Mouse (Mus musculus) hindbrain, embryonic 10.5 days (tissue): ENCODE data around the gene Zpr1. TPM values are rescaled to one million over a fixed set of nuclear protein-coding genes. Genes with fewer than 3 reads are reported as not detected.
"Not testable (repeated sequence)": the region's sequence is repeated elsewhere in the genome, so short reads cannot be mapped to it uniquely, and the experiment has no call there.

Source experiments
- DNase-seq: peaks from one replicate; pipeline ENCODE4 v3.0.0-alpha.2; 2017; ENCODE audit warnings: low spot score
- H3K27ac ChIP-seq: fragments of 300-500 bp; sonication (generic); 2 replicates; pipeline ENCODE4 v1.5.1; 2016; ENCODE audit warnings: mild to moderate bottlenecking, moderate library complexity
- H3K27me3 ChIP-seq: fragments of 300-500 bp; sonication (generic); 2 replicates; pipeline ENCODE4 v1.6.1; 2016; ENCODE audit warnings: mild to moderate bottlenecking; ENCODE audit not compliant: poor library complexity, insufficient read depth, severe bottlenecking
- H3K36me3 ChIP-seq: fragments of 300-500 bp; sonication (generic); 2 replicates; pipeline ENCODE4 v1.6.1; 2016; ENCODE audit warnings: mild to moderate bottlenecking, moderate library complexity
- H3K4me1 ChIP-seq: fragments of 300-500 bp; sonication (generic); replicated peaks from 2 replicates; pipeline ENCODE4 v1.6.1; 2016; ENCODE audit warnings: mild to moderate bottlenecking
- H3K4me3 ChIP-seq: fragments of 300-500 bp; sonication (generic); 2 replicates; pipeline ENCODE4 v1.5.1; 2016; ENCODE audit warnings: mild to moderate bottlenecking, moderate library complexity
- H3K9me3 ChIP-seq: fragments of 300-500 bp; sonication (generic); 2 replicates; pipeline ENCODE4 v1.6.1; 2016; ENCODE audit warnings: mild to moderate bottlenecking, moderate library complexity
- WGBS: fragments of 180-500 bp; shearing (Covaris S2); methylation state at CpG from one replicate; pipeline ENCODE4 v1.1.7; 2016; 5-methylcytosine and 5-hydroxymethylcytosine counted together
- polyA plus RNA-seq: library from polyadenylated mRNA; unstranded; fragments of >200 nt; fragmentation: Nextera tagmentation; extraction: Ambion mirVana; gene quantifications from 2 replicates; pipeline ENCODE4 v1.2.1, GENCODE M21; 2016

Gene Zpr1
- polyA plus RNA-seq, 1 experiment from 2014 or later, result 75.9 TPM

DNA sequence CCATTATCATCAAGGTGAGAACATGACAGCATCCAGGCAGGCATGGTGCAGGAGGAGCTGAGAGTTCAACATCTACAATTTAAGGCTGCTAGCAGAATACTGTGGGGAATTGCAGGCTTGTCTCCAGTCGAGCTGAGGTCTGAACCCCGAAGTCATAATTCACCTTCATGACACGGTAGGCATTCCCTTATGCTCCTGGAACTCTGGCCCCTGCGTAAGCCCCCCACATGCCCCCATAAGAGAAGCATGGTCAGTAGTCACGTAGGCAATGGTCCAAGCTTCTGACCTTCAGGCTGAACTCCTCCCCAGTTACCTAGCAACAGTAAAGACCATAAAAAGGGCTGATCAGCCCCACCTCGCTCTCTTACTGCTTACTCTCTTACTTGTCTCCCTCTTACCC is 47.0 kb downstream of the Zpr1 start, which contains the start of gene 4931429L15Rik:
4931429L15Rik (minus strand) TSS at position 101 of the 400 bp plus-strand sequence.
- 83% methylated on average over 6 of the region's 6 CpGs for WGBS
- DNase-seq, result not testable (repeated sequence)
- peaks cover 23% of the 10 kb centered on the region for H3K4me1 ChIP-seq

DNA sequence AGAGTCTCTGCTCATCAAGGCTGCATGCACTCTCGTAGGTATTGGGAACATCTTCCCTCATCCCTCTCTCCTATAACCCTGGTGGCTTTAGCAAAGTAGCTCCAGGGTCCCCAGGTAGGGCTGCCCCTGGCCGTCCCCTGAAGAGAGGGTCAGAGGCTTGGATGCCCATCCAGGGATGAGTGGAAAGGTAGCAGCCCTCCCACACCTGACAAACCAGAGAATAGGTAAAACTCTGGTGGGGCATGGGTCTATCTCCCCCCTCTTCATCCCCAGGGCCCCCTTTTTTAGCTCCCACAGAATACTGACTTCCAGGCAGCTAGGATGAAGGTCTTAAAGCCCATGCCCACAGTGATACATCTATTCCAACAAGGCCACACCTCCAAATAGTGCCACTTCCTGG is 47.6 kb downstream of the Zpr1 start:
- Histone ChIP-seq H3K27ac (no peak overlapping the region), H3K4me3 (no peak overlapping the region), H3K4me1 (peaks cover 22% of the 10 kb centered on the region), H3K27me3 (no peaks in the 10 kb centered on the region; the same call in 1 of the 2 replicates), H3K36me3 (no peaks in the 10 kb centered on the region), H3K9me3 (peaks cover 16% of the 10 kb centered on the region; the same call in 1 of the 2 replicates)
- WGBS, result 93% methylated on average over 2 of the region's 2 CpGs
- no peak for DNase-seq

More for the DNA sequence above, 47.0 kb downstream of the Zpr1 start, which contains the start of gene 4931429L15Rik:
- not testable (repeated sequence) for H3K36me3 ChIP-seq, H3K4me3 ChIP-seq, H3K27me3 ChIP-seq, H3K27ac ChIP-seq
- peaks cover 16% of the 10 kb centered on the region; the same call in 1 of the 2 replicates for H3K9me3 ChIP-seq

DNA sequence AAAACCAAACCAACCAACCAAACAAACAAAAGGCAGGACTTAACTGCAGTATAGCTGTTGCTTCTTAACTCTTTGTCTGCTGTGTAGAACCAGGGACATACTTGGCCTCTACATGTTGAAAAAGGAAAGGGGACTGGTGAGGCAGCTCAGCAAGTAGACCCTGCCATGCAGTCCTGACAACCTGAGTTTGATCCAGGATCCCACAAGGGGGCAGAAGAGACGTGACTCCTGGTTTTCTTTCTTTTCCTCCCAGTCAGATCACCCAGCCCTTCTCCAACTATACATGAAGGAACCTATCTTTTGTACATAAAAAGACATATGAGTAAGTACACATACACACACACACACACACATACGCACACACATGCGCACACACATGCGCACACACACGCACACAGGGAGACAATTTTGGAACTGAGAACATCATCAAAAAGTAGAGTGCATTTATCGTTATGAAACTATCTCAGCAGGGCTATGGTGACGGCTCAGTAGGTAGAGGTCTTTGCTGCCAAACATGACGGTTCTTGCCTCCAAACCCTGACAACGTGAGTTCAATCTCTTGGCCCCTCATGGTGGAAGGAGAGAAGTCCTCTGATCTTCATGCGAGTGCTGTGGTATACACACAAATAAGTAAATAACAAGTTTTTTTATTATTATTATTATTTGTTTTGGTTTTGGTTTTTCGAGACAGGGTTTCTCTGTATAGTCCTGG is 54.0 kb downstream of the Zpr1 start:
- Histone ChIP-seq H3K27me3 (peaks cover 17% of the 10 kb centered on the region), H3K36me3 (no peaks in the 10 kb centered on the region), H3K4me1 (peaks cover 37% of the 10 kb centered on the region), H3K27ac (no peak overlapping the region), H3K4me3 (no peak overlapping the region), H3K9me3 (no peaks in the 10 kb centered on the region)
- WGBS, result 89% methylated on average over 11 of the region's 11 CpGs
- no peak for DNase-seq

DNA sequence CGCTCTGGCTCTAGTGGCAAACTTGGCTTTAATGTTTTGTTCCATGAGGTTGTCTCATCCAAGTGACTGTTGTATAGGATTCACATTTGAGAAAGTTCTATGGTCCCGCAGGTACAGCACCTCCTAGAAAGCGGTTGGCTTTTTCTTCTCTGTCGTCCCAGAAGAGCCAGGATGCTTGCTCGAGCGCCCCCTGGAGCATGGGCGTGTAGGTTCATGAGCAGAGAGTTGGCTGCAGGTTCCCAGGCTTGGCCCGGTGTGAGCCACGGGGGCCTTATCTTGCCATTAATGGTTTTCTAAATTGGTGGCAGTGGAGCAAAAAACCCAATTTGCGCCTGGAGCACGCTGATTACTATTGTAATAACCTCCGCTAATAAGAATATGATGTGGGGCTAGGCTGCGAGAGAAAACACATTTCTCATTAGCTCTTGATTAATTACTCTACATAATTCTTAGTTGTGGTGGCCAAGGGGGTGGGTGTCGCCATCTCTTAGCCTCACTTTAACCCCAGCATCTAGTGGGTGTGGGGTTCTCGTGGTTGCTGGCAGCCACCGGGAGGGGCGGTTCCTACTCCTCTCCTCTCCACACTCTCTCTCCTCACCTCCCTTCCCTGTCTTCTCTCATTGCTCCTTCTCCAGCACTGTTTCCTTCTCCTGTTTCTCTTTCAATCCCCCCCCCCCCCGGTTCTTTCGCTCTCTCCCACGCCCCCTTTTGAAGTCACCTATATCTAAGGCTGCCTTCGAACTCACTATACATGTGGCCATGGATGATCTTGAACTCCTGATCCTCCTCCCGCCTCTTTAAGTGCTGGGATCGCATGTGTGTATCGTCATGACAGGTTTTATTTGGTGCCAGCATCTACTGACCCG is 55.1 kb downstream of the Zpr1 start:
- Histone ChIP-seq H3K36me3 (no peaks in the 10 kb centered on the region), H3K27ac (peak overlapping the region; percentile 92), H3K4me1 (peaks cover 37% of the 10 kb centered on the region), H3K27me3 (peaks cover 23% of the 10 kb centered on the region), H3K9me3 (no peaks in the 10 kb centered on the region), H3K4me3 (peak overlapping the region; percentile 43)
- peak; percentile 24 for DNase-seq
- 57% methylated on average over 25 of the region's 25 CpGs for WGBS

DNA sequence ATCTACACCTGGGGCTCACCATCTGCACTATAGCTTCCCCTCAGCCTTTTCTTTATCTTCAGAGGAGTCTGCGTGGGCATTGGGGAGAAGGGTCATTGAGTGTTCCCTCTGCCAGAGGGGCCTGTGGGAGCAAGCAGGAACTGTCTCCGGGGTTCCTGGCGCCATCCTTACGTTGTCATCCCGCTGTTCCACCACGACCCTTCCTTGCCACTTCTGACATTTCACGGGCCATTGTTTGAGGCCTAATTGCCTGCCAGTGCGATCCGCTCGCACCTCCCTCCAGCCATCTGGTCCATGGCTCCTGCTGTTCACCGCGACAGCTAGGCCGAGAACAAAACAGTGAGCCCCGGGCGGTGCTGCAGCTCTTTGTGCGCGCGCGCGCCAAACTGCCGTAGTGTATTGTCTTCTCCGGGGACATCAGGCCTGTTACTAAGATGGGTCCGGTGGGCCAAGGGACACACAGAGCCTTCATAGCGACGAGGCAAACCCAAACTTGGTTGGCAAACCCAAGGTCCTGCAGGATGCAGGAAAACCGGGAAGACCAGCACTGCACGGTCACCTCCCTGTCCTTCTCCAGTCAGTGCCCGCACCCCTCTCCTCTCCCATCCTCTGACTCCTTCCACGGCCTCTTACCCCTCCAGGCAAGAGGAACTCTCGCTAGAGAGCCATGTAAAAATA is 55.8 kb downstream of the Zpr1 start:
- Histone ChIP-seq H3K4me1 (peaks cover 37% of the 10 kb centered on the region), H3K27ac (peak overlapping the region; percentile 92), H3K4me3 (peak overlapping the region; percentile 43), H3K9me3 (no peaks in the 10 kb centered on the region), H3K27me3 (peaks cover 29% of the 10 kb centered on the region), H3K36me3 (no peaks in the 10 kb centered on the region)
- peak; percentile 91 for DNase-seq
- WGBS, result 2% methylated on average over 30 of the region's 30 CpGs

DNA sequence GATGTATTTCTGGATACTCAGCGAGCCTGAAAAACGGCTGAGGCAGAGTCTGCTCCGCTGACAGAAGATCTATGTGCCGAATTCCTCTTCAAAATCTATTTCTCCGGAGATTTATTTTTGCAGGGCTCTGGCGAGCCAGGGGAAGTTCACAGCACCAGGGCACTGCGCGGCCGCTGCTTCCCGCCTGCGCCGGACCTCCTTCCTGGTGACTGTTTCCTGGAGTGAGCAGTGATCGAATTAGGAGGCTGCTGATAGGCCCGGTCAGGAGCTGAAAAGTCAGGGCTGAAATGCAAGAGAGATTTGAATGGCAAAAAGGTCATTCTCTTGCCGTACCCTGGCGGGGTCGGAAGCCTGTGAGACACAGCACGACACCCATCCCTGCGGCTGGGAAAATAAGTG is 56.4 kb downstream of the Zpr1 start:
- peak overlapping the region; percentile 92 for H3K27ac ChIP-seq
- peak overlapping the region; percentile 43 for H3K4me3 ChIP-seq
- DNase-seq, result peak; percentile 80
- H3K27me3 ChIP-seq, result peaks cover 35% of the 10 kb centered on the region
- no peaks in the 10 kb centered on the region for H3K9me3 ChIP-seq
- no peaks in the 10 kb centered on the region for H3K36me3 ChIP-seq
- peaks cover 38% of the 10 kb centered on the region for H3K4me1 ChIP-seq
- under 1% methylated on average over 19 of the region's 19 CpGs for WGBS

DNA sequence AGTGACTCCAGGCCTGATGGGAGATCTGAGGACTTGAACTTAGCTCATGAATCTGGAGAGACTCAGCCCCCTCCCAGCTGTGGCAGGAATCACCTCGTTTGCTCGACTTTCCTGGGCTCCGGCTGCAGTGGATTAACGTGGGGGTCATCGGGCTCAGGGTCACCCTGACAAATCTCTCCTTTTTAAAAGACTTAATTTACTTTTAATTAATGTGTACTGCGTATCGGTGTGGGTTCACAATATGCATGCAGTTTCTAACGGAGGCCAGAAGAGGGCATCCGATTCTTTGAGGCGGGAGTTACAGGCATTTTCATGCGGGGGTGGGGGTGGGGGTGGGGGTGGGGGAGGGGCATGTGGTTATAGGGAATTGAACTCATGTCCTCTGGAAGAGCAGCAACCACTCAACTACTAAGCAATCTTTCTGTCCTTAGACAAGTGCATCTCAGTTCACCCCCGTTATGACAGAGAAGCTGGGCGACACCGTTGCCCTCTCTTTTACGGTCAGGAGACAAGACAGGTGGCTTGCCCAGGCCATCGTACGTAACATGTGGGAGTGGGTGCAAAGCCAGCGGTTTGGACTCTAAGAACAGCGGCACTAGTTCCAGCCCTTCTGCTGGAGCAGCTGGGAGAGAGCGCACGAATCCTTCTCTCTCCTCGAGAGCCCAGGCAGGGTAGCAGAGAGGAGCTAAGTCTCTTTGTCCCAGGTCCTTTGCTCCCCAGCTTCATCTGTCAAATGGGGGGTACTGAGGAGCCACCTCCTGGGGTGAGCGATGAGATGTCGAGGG is 57.1 kb downstream of the Zpr1 start:
- no peaks in the 10 kb centered on the region for H3K36me3 ChIP-seq
- peak; percentile 44 for DNase-seq
- peaks cover 42% of the 10 kb centered on the region for H3K27me3 ChIP-seq
- 11% methylated on average over 24 of the region's 24 CpGs for WGBS
- H3K9me3 ChIP-seq, result no peaks in the 10 kb centered on the region
- H3K4me3 ChIP-seq, result peak overlapping the region; percentile 43; the same call in 1 of the 2 replicates
- H3K27ac ChIP-seq, result peak overlapping the region; percentile 92
- H3K4me1 ChIP-seq, result peaks cover 45% of the 10 kb centered on the region

DNA sequence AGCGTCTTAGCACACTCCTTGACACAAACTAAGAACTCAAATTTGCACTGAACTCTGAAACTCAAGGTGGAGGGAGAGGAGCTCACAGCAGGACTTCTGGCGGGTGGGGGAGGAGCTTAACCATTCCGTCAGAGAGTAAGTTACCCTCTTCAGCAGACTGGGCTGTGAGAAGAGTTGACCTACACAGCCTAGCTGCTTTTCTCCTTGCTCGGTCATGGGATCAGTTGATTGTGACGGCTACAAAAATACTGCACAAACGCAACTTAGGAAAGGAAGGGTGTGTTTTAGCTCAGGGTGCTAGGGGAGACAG is 57.7 kb downstream of the Zpr1 start:
- Histone ChIP-seq H3K27me3 (peaks cover 48% of the 10 kb centered on the region), H3K36me3 (no peaks in the 10 kb centered on the region), H3K4me3 (no peak overlapping the region), H3K4me1 (peaks cover 40% of the 10 kb centered on the region), H3K9me3 (no peaks in the 10 kb centered on the region), H3K27ac (0 out of 2 replicates have a peak overlapping the region, but pooled peaks have one; percentile 92)
- WGBS, result 41% methylated on average over 6 of the region's 6 CpGs
- DNase-seq, result no peak

DNA sequence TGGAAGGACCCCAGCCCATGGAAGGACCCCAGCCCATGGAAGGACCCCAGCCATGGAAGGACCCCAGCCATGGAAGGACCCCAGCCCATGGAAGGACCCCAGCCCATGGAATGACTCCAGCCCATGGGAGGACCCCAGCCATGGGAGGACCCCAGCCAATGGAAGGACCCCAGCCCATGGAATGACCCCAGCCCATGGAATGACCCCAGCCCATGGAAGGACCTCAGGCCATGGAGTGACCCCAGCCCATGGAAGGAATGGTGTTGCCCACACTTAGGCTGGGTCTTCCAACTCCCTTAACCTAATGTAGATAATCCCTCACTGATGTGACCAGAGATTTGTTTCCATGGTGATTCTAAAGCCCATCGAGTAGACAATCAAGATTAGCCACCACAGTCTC is 58.4 kb downstream of the Zpr1 start:
- DNase-seq, result no peak
- Histone ChIP-seq H3K4me1 (peaks cover 40% of the 10 kb centered on the region), H3K27ac (no peak overlapping the region), H3K36me3 (no peaks in the 10 kb centered on the region), H3K27me3 (peaks cover 55% of the 10 kb centered on the region), H3K9me3 (no peaks in the 10 kb centered on the region), H3K4me3 (no peak overlapping the region)
- WGBS, result 88% methylated on average over 1 of the region's 1 CpGs

Other genes starting within 250 kb of the Zpr1 start
- 0.75 and 0.88 TPM in 2 replicates for gene Apoa1, start 44.5 kb upstream of the Zpr1 start, polyA plus RNA-seq
- not detected in 2 replicates for gene Apoc3, start 37.4 kb upstream of the Zpr1 start, polyA plus RNA-seq
- gene Apoa4, start 32.4 kb upstream of the Zpr1 start, polyA plus RNA-seq, result not detected in 2 replicates
- gene Apoa5, start 4.4 kb upstream of the Zpr1 start, polyA plus RNA-seq, result 0.24 and 0.43 TPM in 2 replicates
- 28.6 and 30.5 TPM in 2 replicates for gene Bud13, start 9.9 kb downstream of the Zpr1 start, polyA plus RNA-seq
- gene 4931429L15Rik, start 46.9 kb downstream of the Zpr1 start, polyA plus RNA-seq, result not detected in 2 replicates